Mouse (Mus musculus) CH12.LX (cell line): ENCODE data around the gene Anks1b.

Source experiments
- CHD1 ChIP-seq: IDR thresholded peaks from 2 replicates; pipeline ENCODE4 v1.6.1; 2012; ENCODE audit warnings: low read depth, low read length, improper control_type of control experiment, inconsistent platforms
- CHD2 ChIP-seq: IDR thresholded peaks from 2 replicates; pipeline ENCODE4 v1.6.1; 2011; ENCODE audit warnings: low read length, improper control_type of control experiment
- CTCF ChIP-seq, 2 experiments: IDR thresholded peaks in 1 of 2; conservative IDR thresholded peaks in 1 of 2; 2 replicates each; pipeline ENCODE4 v1.5.1; 2011 to 2012; ENCODE audit warnings: low read depth in 2 of 2, low read length in 2 of 2, improper control_type of control experiment in 1 of 2, inconsistent platforms in 1 of 2, mild to moderate bottlenecking in 1 of 2, moderate library complexity in 1 of 2
- E2F4 ChIP-seq: IDR thresholded peaks from 2 replicates; pipeline ENCODE4 v1.6.1; 2011; ENCODE audit warnings: low read depth, low read length, improper control_type of control experiment; ENCODE audit not compliant: insufficient replicate concordance
- ELF1 ChIP-seq: IDR thresholded peaks from 2 replicates; pipeline ENCODE4 v1.6.1; 2014; ENCODE audit warnings: low read depth, mild to moderate bottlenecking, inconsistent platforms, low read length, improper control_type of control experiment
- POLR2A ChIP-seq: IDR thresholded peaks from 2 replicates; pipeline ENCODE4 v1.6.1; 2011; ENCODE audit warnings: low read depth, mild to moderate bottlenecking, improper control_type of control experiment, low read length
- USF1 ChIP-seq: IDR thresholded peaks from 2 replicates; pipeline ENCODE4 v1.6.1; 2014; ENCODE audit warnings: low read depth, mild to moderate bottlenecking, inconsistent platforms, low read length, improper control_type of control experiment
- USF2 ChIP-seq: conservative IDR thresholded peaks from 2 replicates; pipeline ENCODE4 v1.6.1; 2011; ENCODE audit warnings: low read depth, low read length, improper control_type of control experiment
- ZC3H11A ChIP-seq: IDR thresholded peaks from 2 replicates; pipeline ENCODE4 v1.6.1; 2012; ENCODE audit warnings: low read depth, mild to moderate bottlenecking, inconsistent platforms, low read length, improper control_type of control experiment

GRCm38 (mm10) chr10:90577099-90577461 lies 703.8 kb downstream of the Anks1b start:
- TF ChIP-seq POLR2A (no peak), ELF1 (no peak), USF1 (no peak), CTCF (conservative IDR thresholded peaks at IDR 0.05 in 1 of 2, IDR thresholded peaks at IDR 0.05 in 1 of 2; ENCODE audit: low read depth in 2 of 2, low read length in 2 of 2) (no peak), ZC3H11A (no peak), CHD1 (no peak), E2F4 (no peak), CHD2 (no peak), USF2 (no peak)
